Mouse (Mus musculus) left cerebral cortex, adult 8-10 months (tissue): ENCODE data around the gene Arpc4. TPM values are rescaled to one million over a fixed set of nuclear protein-coding genes. Genes with fewer than 3 reads are reported as not detected.

Experiments
- DNase-seq, 2 experiments: peaks; one replicate each; pipeline ENCODE4 v3.0.0; 2022; ENCODE audit warnings: low spot score in 2 of 2
- total RNA-seq, 4 experiments: library from RNA; stranded (reverse); gene quantifications; 2 replicates each; pipeline ENCODE4 v1.2.4; 2022

The Arpc4 gene
- total RNA-seq, 4 experiments from 2014 or later = 246 to 271 (median 263) TPM

GRCm38 (mm10) chr6:113364518-113365135 lies 13.3 kb upstream of the Arpc4 start:
- DNase-seq = no peak

GRCm38 (mm10) chr6:113366639-113367038 lies 11.3 kb upstream of the Arpc4 start:
- no peak for DNase-seq

DNA sequence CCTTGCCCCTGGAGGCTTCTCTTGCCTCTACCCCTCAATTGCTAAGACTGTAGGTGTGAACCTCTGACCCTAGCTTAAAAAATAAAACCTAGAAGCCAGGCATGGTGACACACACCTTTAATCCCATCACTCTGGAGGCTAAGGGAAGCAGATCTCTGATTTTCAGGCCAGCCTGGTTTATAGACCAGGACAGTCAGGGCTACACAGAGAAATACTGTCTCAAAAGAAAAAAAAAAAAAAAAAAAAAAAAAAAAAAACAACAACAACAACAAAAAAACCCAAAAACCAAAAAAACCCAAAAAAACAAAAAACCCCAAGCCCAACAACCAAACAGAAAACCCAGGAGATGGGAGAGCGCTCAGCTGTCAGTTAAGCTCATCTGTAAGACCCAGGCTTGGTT lies 10.3 kb upstream of the Arpc4 start:
- DNase-seq = no peak

- no peak for DNase-seq
Measured at GRCm38 (mm10) chr6:113368124-113368523, 9.8 kb upstream of the Arpc4 start.

DNA sequence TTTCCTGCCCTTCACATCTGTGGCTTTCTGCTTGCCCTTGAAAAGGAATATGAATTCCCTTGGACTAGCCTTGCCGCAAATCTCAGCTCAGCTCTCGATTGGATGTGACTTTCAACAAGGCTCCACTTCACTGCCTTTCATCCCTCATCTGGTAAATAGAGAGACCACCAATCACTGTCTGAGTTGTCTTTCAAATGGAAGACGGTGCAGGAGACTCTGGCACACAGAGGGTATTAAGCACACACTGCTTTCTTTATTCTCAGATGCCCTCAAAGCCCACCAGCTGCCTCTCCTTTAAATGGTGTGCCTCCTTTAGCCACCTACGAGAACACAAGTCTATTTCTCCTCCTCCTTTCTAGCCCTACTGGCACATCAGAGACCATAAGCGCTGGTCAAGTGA lies 9.3 kb upstream of the Arpc4 start:
- no peak for DNase-seq

- no peak for DNase-seq
Measured at GRCm38 (mm10) chr6:113370194-113370929, 7.6 kb upstream of the Arpc4 start.

- DNase-seq = no peak
Measured at GRCm38 (mm10) chr6:113373491-113373890, 4.4 kb upstream of the Arpc4 start.

DNA sequence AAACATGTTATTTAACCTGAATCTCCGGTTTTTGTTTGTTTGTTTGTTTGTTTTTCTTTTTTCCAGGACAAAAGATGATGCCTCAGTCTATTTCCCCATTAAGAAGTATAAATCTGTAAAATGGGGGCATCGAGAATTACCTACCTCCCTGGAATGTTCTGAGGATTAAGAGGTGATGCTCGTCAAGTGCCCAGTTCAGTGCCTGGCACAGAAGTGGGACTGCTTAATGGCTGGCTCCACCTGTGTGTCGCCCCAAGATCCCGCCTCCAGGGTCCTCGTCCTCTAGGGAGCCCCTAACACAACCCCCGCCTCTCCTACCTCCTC lies 781 bp upstream of the Arpc4 start:
- DNase-seq = no peak

GRCm38 (mm10) chr6:113379246-113379645 lies 1.3 kb downstream of the Arpc4 start:
- no peak for DNase-seq

DNA sequence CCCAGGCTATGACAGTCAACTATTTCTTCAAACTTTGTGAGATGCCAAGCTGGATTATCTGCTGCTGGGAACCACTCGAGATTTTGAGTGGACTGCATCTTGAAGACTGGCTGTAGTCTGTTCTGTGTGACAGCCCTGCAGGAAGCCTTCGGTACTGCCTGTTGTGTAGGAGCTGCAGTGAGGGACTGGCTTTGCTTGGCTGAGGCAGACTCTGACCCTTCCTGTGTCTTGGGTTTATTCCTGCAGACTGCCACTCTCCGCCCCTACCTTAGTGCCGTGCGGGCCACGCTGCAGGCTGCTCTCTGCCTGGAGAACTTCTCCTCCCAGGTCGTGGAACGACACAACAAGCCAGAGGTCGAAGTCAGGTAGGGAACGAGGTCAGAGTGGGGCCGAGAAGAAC lies 2.6 kb downstream of the Arpc4 start:
- no peak for DNase-seq

DNA sequence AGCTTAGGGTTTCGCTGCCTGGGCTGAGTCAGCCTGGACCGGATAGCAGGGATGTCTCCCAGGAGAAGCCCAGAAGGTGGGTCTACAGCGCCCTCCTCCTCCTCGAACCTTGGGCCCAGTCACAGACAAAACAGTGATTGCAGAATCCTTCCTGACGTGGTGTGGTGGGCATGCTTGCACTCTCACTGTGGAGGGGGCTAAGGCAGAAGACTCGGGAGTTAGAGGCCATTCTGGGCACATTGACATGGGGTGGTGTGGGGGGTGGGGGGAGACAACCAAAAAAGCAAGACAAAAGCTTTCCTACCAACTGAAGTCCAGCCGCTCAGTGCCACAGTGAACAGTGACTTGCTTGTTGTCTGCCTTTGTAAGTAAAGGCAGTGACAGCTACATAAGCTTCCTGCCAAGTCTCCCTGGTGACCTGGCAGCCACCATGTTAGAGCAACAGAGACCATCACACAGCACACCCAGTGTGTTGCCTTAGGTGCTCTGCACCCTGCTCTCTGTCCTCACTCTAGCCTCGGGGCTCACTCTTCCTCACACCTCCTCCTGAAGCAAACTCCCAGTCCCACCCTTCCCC lies 6.5 kb downstream of the Arpc4 start:
- peak in 1 of 2 experiments; percentile 51 for DNase-seq

DNA sequence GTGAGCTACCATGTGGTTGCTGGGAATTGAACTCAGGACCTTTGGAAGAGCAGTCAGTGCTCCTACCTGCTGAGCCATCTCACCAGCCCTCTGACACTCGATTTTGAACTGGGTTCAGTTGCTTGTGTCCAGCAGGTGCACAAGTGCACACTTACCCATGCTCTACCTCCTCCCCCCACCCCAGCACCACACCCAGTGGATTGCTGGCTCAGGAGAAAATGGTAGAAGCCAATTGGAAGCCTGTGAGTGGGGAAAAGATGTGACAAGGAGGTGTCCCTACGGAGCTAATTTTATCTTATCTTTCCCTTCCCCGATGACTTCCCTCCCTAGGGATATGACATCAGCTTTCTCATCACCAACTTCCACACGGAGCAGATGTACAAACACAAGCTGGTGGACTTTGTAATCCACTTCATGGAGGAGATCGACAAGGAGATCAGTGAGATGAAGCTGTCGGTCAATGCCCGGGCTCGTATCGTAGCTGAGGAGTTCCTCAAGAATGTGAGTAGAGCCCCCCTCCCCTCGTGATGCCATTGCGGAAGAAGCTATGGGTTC lies 7.3 kb downstream of the Arpc4 start:
- DNase-seq = no peak

- DNase-seq = no peak
Measured at GRCm38 (mm10) chr6:113386025-113386424, 8.1 kb downstream of the Arpc4 start.

DNA sequence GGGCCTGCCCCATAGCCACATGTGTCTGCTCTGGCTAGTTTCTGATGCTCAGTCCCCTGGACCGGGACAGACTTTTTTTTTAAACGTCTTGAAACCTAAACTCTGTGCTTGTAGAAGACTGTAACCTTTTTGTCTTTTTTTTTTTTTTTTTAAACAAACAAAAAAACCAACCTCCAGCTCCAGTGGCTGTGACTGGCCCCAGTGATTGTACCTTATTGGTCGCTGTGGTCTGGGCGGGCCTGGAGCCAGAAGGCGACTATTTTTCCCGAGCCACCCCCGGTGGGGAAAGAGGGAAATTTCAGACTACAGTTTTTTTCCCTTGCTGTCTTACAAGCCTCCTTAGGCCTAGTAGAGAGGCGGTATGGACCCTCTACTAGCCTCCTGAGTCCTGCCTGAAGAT lies 11.0 kb downstream of the Arpc4 start, which contains the start of gene Ttll3:
TSS of gene Ttll3 (plus strand) at position 301 of the 400 bp plus-strand sequence.
- DNase-seq = no peak

DNA sequence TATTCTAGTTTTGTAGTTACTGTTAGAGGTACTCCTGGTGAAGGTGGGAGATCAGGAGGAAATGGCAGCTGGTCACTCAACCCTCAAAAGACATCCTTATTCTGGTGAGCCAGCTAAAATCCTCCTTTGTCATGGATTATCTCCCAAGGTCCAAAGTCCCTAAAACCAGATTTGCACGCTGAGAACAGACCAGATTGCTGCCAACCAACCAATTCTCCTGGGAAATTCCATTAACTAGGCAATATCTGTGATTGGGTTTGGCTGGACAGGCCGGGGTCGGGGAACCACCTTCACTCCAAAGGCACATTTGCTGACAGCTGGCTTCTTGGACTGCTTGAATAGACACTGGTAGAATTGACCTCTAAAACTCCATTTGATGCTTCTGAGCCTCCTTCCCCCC lies 12.8 kb downstream of the Arpc4 start:
- DNase-seq = no peak

- DNase-seq = no peak
Measured at GRCm38 (mm10) chr6:113392015-113392386, 14.1 kb downstream of the Arpc4 start.

DNA sequence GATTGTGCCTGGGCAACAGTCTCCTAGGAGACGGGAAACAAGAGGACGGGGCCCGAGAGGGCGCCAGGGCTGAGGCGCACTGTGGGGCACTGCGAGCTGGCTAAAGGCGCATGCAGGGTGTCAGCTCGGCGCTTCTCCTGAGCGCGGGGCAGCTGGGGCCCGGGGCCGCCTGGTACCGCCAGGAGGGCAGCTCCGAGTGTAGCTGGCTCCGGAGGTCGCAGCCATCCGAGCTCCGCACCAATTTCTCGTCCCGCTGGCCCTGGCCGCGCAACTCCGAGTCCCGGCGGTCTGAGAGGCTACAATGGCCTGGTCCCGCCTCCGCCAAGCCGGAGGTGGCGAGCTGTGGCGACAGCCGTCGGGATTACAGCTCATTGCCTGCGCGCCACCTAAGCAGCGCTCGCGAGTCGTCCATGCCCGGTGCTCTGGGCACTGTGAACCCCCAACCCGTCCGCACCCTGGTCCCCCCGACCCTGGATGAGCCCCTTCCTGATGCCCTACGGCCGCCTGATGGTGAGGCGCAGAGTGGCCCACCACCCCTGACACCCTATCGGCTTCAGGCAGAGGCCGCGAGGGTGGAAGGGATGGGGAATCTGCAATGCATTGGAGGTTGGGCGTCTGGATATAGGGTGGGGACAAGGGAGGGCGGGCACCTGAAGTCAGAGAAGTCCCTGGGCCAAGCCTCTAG lies 14.6 kb downstream of the Arpc4 start:
- DNase-seq = peak in 1 of 2 experiments; percentile 39

DNA sequence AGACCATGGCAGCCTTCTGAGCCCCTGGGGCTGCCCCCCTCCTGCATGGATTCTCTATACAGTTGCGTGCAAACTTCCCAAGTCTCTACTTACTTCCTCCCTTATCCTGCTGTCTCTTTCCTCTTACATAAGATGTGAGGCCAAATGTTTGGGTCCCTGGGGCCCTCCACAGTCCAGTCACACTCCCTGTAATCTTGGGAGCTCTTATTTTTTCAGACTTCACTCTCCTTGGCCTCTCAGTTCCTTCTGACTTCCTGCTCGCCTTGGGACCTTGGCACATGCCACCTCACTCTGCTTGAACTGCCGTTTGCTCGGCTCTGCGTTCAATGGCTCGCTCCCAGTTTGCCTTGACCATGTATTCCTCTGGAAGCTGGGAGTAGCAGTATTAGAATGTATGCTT lies 16.0 kb downstream of the Arpc4 start:
- no peak for DNase-seq

DNA sequence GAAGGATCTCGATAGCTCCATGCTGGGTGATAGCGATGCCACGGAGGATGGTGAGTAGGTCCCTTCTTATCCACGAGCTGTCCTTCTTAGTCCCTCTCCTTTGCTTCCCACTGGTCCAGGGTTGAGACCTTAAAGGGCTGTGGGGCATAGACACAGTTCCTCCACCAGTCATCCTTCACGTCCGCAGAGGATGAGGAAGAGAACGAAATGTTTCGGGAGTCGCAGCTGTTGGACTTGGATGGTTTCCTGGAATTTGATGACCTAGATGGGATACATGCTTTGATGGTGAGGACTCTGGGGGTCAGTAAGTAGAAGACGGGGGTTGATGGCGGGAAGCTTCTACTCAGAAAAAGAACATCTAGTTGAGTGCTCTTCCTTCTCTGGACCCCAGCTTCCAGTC lies 16.9 kb downstream of the Arpc4 start:
- no peak for DNase-seq

DNA sequence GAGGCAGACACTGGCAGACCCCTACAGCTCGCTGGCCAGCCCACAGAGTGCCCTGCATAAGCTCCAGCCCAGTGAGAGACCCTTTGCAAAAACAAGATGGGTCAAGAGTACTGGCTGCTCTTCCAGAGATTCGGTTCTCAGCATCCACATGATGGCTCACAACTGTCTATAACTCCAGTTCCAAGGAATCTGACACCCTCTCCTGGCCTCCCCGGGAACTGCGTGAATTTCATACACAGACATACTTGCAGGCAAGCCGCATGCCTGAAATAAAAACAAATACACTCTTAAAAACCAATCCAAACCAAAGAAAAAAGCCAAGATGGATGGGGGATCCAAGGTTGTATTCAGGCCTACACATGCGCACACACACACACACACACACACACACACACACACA lies 17.6 kb downstream of the Arpc4 start:
- DNase-seq = no peak

- no peak for DNase-seq
Measured at GRCm38 (mm10) chr6:113396270-113397030, 18.5 kb downstream of the Arpc4 start.
